Mouse (Mus musculus) CD8-positive naive resting alpha-beta T cell, adult 2 months (primary cell): ENCODE results near the gene S1pr3.

Source experiments
- DNase-seq, 2 experiments: peaks; one replicate each; pipeline ENCODE4 v3.0.0; 2022; ENCODE audit warnings: low read depth in 2 of 2, low spot score in 2 of 2

Gene S1pr3

GRCm38 (mm10) chr13:51408519-51409001, at the start of gene S1pr3:
Gene S1pr3 (plus strand): TSS chr13:51408639.
- DNase-seq, result no peak

GRCm38 (mm10) chr13:51360441-51360962, 47.9 kb upstream of the S1pr3 start:
- DNase-seq, result no peak

GRCm38 (mm10) chr13:51363390-51363789, 45.0 kb upstream of the S1pr3 start:
- no peak for DNase-seq

- no peak for DNase-seq
Measured at GRCm38 (mm10) chr13:51363985-51364384, 44.5 kb upstream of the S1pr3 start.

- DNase-seq, result no peak
Measured at GRCm38 (mm10) chr13:51365191-51365590, 43.2 kb upstream of the S1pr3 start.

GRCm38 (mm10) chr13:51368346-51368745, 40.1 kb upstream of the S1pr3 start:
- no peak for DNase-seq

- no peak for DNase-seq
Measured at GRCm38 (mm10) chr13:51369354-51369753, 39.1 kb upstream of the S1pr3 start.

- no peak for DNase-seq
Measured at GRCm38 (mm10) chr13:51373086-51373485, 35.4 kb upstream of the S1pr3 start.

GRCm38 (mm10) chr13:51374026-51374807, 34.2 kb upstream of the S1pr3 start:
- no peak for DNase-seq

GRCm38 (mm10) chr13:51378126-51378525, 30.3 kb upstream of the S1pr3 start:
- DNase-seq, result no peak

- no peak for DNase-seq
Measured at GRCm38 (mm10) chr13:51379596-51379995, 28.8 kb upstream of the S1pr3 start.

GRCm38 (mm10) chr13:51381498-51381897, 26.9 kb upstream of the S1pr3 start:
- no peak for DNase-seq

GRCm38 (mm10) chr13:51384899-51385298, 23.5 kb upstream of the S1pr3 start:
- DNase-seq, result no peak

- DNase-seq, result no peak
Measured at GRCm38 (mm10) chr13:51387908-51388307, 20.5 kb upstream of the S1pr3 start.

- DNase-seq, result no peak
Measured at GRCm38 (mm10) chr13:51390398-51390797, 18.0 kb upstream of the S1pr3 start.

- DNase-seq, result no peak
Measured at GRCm38 (mm10) chr13:51391359-51391916, 17.0 kb upstream of the S1pr3 start.

GRCm38 (mm10) chr13:51392256-51392655, 16.2 kb upstream of the S1pr3 start:
- no peak for DNase-seq

- DNase-seq, result no peak
Measured at GRCm38 (mm10) chr13:51397861-51398260, 10.6 kb upstream of the S1pr3 start.

GRCm38 (mm10) chr13:51399562-51399961, 8.9 kb upstream of the S1pr3 start:
- no peak for DNase-seq

GRCm38 (mm10) chr13:51400186-51400719, 8.2 kb upstream of the S1pr3 start:
- DNase-seq, result peak in 1 of 2 experiments; percentile 26

- DNase-seq, result peak in 1 of 2 experiments; percentile 10
Measured at GRCm38 (mm10) chr13:51400736-51401501, 7.5 kb upstream of the S1pr3 start.
